Mouse (Mus musculus): ENCODE data around the gene Ube2c. TPM values are rescaled to one million over a fixed set of nuclear protein-coding genes. Genes with fewer than 3 reads are reported as not detected.
A peak's percentile ranks its signal among the peaks of the same experiment; 100 is the strongest.

The Ube2c gene
- polyA plus RNA-seq, 1 experiment from 2014 or later = 639 TPM

GRCm38 (mm10) chr2:164770279-164770678, 581 bp downstream of the Ube2c start:
- Histone ChIP-seq H3K36me3 (peaks cover 62% of the 10 kb centered on the region), H3K4me1 (peaks cover 26% of the 10 kb centered on the region), H3K27me3 (ENCODE audit: low read depth, poor library complexity, severe bottlenecking) (no peaks in the 10 kb centered on the region), H3K9me3 (replicated peaks) (no peaks in the 10 kb centered on the region), H3K4me3 (peak overlapping the region; percentile 99), H3K27ac (replicated peaks) (peak overlapping the region; percentile 98)
- WGBS = 6% methylated on average over 15 of the region's 15 CpGs
- DNase-seq (ENCODE audit: low spot score) = no peak

GRCm38 (mm10) chr2:164771123-164771522, 1.4 kb downstream of the Ube2c start:
- WGBS = 84% methylated on average over 8 of the region's 8 CpGs
- no peaks in the 10 kb centered on the region for H3K9me3 ChIP-seq (replicated peaks)
- peaks cover 54% of the 10 kb centered on the region for H3K36me3 ChIP-seq
- no peaks in the 10 kb centered on the region for H3K27me3 ChIP-seq (ENCODE audit: low read depth, poor library complexity, severe bottlenecking)
- H3K4me1 ChIP-seq = peaks cover 26% of the 10 kb centered on the region
- peak overlapping the region; percentile 99 for H3K4me3 ChIP-seq
- H3K27ac ChIP-seq (replicated peaks) = peak overlapping the region; percentile 98
- no peak for DNase-seq (ENCODE audit: low spot score)

- Histone ChIP-seq H3K27ac (replicated peaks) (no peak overlapping the region), H3K36me3 (peaks cover 31% of the 10 kb centered on the region), H3K27me3 (ENCODE audit: low read depth, poor library complexity, severe bottlenecking) (no peaks in the 10 kb centered on the region), H3K4me3 (no peak overlapping the region), H3K9me3 (replicated peaks) (no peaks in the 10 kb centered on the region), H3K4me1 (peaks cover 26% of the 10 kb centered on the region)
- no peak for DNase-seq (ENCODE audit: low spot score)
- 83% methylated on average over 14 of the region's 14 CpGs for WGBS
These were observed 3.7 kb downstream of the Ube2c start for GRCm38 (mm10) chr2:164773229-164773988.

GRCm38 (mm10) chr2:164773989-164774364, 4.3 kb downstream of the Ube2c start:
- no peaks in the 10 kb centered on the region for H3K27me3 ChIP-seq (ENCODE audit: low read depth, poor library complexity, severe bottlenecking)
- WGBS = 89% methylated on average over 5 of the region's 5 CpGs
- peaks cover 30% of the 10 kb centered on the region for H3K36me3 ChIP-seq
- peaks cover 26% of the 10 kb centered on the region for H3K4me1 ChIP-seq
- H3K27ac ChIP-seq (replicated peaks) = no peak overlapping the region
- H3K4me3 ChIP-seq = no peak overlapping the region
- H3K9me3 ChIP-seq (replicated peaks) = no peaks in the 10 kb centered on the region
- no peak for DNase-seq (ENCODE audit: low spot score)

- no peaks in the 10 kb centered on the region for H3K9me3 ChIP-seq (replicated peaks)
- no peak for DNase-seq (ENCODE audit: low spot score)
- peaks cover 24% of the 10 kb centered on the region for H3K36me3 ChIP-seq
- H3K27me3 ChIP-seq (ENCODE audit: low read depth, poor library complexity, severe bottlenecking) = no peaks in the 10 kb centered on the region
- H3K27ac ChIP-seq (replicated peaks) = no peak overlapping the region
- 90% methylated on average over 6 of the region's 6 CpGs for WGBS
- H3K4me3 ChIP-seq = no peak overlapping the region
- H3K4me1 ChIP-seq = peaks cover 13% of the 10 kb centered on the region
These were observed 6.4 kb downstream of the Ube2c start for GRCm38 (mm10) chr2:164776130-164776529.

GRCm38 (mm10) chr2:164776801-164777200, 7.1 kb downstream of the Ube2c start:
- H3K36me3 ChIP-seq = peaks cover 17% of the 10 kb centered on the region

GRCm38 (mm10) chr2:164777246-164778014, 7.7 kb downstream of the Ube2c start:
- no peaks in the 10 kb centered on the region for H3K9me3 ChIP-seq (replicated peaks)
- peaks cover 11% of the 10 kb centered on the region for H3K36me3 ChIP-seq
- no peaks in the 10 kb centered on the region for H3K27me3 ChIP-seq (ENCODE audit: low read depth, poor library complexity, severe bottlenecking)
- H3K27ac ChIP-seq (replicated peaks) = no peak overlapping the region
- H3K4me3 ChIP-seq = no peak overlapping the region
- H3K4me1 ChIP-seq = no peaks in the 10 kb centered on the region; the same call in 1 of the 2 replicates
- no peak for DNase-seq (ENCODE audit: low spot score)
- 86% methylated on average over 30 of the region's 30 CpGs for WGBS

More at GRCm38 (mm10) chr2:164776801-164777200, 7.1 kb downstream of the Ube2c start:
- Histone ChIP-seq H3K27me3 (ENCODE audit: low read depth, poor library complexity, severe bottlenecking) (no peaks in the 10 kb centered on the region), H3K9me3 (replicated peaks) (no peaks in the 10 kb centered on the region), H3K4me3 (no peak overlapping the region), H3K27ac (replicated peaks) (no peak overlapping the region), H3K4me1 (peaks cover 6% of the 10 kb centered on the region)
- DNase-seq (ENCODE audit: low spot score) = no peak
- 64% methylated on average over 17 of the region's 17 CpGs for WGBS

GRCm38 (mm10) chr2:164778015-164778287, 8.3 kb downstream of the Ube2c start:
- no peak overlapping the region for H3K4me3 ChIP-seq
- H3K27ac ChIP-seq (replicated peaks) = no peak overlapping the region
- H3K4me1 ChIP-seq = no peaks in the 10 kb centered on the region; the same call in 1 of the 2 replicates
- no peaks in the 10 kb centered on the region for H3K9me3 ChIP-seq (replicated peaks)
- peaks cover 6% of the 10 kb centered on the region for H3K36me3 ChIP-seq
- no peak for DNase-seq (ENCODE audit: low spot score)
- H3K27me3 ChIP-seq (ENCODE audit: low read depth, poor library complexity, severe bottlenecking) = no peaks in the 10 kb centered on the region
- WGBS = 94% methylated on average over 11 of the region's 11 CpGs

GRCm38 (mm10) chr2:164778809-164779208, 9.1 kb downstream of the Ube2c start:
- Histone ChIP-seq H3K27ac (replicated peaks) (no peak overlapping the region), H3K27me3 (ENCODE audit: low read depth, poor library complexity, severe bottlenecking) (no peaks in the 10 kb centered on the region), H3K4me1 (no peaks in the 10 kb centered on the region), H3K9me3 (replicated peaks) (no peaks in the 10 kb centered on the region), H3K4me3 (no peak overlapping the region), H3K36me3 (no peaks in the 10 kb centered on the region)
- 88% methylated on average over 7 of the region's 7 CpGs for WGBS
- no peak for DNase-seq (ENCODE audit: low spot score)

GRCm38 (mm10) chr2:164779481-164780086, 9.9 kb downstream of the Ube2c start, which contains the start of gene Tnnc2:
Tnnc2 (minus strand) TSS chr2:164779967.
- H3K4me1 ChIP-seq = peaks cover under 1% of the 10 kb centered on the region
- WGBS = 72% methylated on average over 8 of the region's 8 CpGs
- no peak within 1 kb of the TSS for H3K27ac ChIP-seq (replicated peaks)
- H3K27me3 ChIP-seq (ENCODE audit: low read depth, poor library complexity, severe bottlenecking) = peaks cover 2% of the 10 kb centered on the region; the same call in 1 of the 2 replicates
- no peak within 1 kb of the TSS for H3K4me3 ChIP-seq
- H3K9me3 ChIP-seq (replicated peaks) = no peaks in the 10 kb centered on the region
- no peak for DNase-seq (ENCODE audit: low spot score)
- H3K36me3 ChIP-seq = no peaks in the 10 kb centered on the region

GRCm38 (mm10) chr2:164781876-164782275, 12.2 kb downstream of the Ube2c start:
- Histone ChIP-seq H3K4me3 (no peak overlapping the region), H3K27ac (replicated peaks) (no peak overlapping the region), H3K27me3 (ENCODE audit: low read depth, poor library complexity, severe bottlenecking) (peaks cover 10% of the 10 kb centered on the region; the same call in 1 of the 2 replicates), H3K4me1 (peaks cover 23% of the 10 kb centered on the region), H3K36me3 (no peaks in the 10 kb centered on the region), H3K9me3 (replicated peaks) (no peaks in the 10 kb centered on the region)
- no peak for DNase-seq (ENCODE audit: low spot score)
- WGBS = 75% methylated on average over 4 of the region's 4 CpGs

GRCm38 (mm10) chr2:164783926-164784581, 14.4 kb downstream of the Ube2c start:
- no peaks in the 10 kb centered on the region for H3K9me3 ChIP-seq (replicated peaks)
- no peak overlapping the region for H3K27ac ChIP-seq (replicated peaks)
- H3K27me3 ChIP-seq (ENCODE audit: low read depth, poor library complexity, severe bottlenecking) = peaks cover 13% of the 10 kb centered on the region; the same call in 1 of the 2 replicates
- H3K4me3 ChIP-seq = no peak overlapping the region
- WGBS = 75% methylated on average over 7 of the region's 7 CpGs
- H3K4me1 ChIP-seq = peaks cover 34% of the 10 kb centered on the region
- H3K36me3 ChIP-seq = peaks cover 9% of the 10 kb centered on the region
- DNase-seq (ENCODE audit: low spot score) = no peak

All from midbrain, embryonic 10.5 days (tissue).